Mouse (Mus musculus) liver, embryonic 14.5 days (tissue): ENCODE measurements around the gene Hebp1. TPM values are rescaled to one million over a fixed set of nuclear protein-coding genes. Genes with fewer than 3 reads are reported as not detected.

Experiments
- ATAC-seq: fragments of 200-750 bp; cut with Nextera tagmentation; 2 replicates; pipeline ENCODE4 v1.8.0; 2017; ENCODE audit warnings: moderate number of reproducible peaks, mild to moderate bottlenecking, moderate library complexity; ENCODE audit not compliant: insufficient read depth
- DNase-seq, 3 experiments: peaks; one replicate each; pipeline ENCODE4 v3.0.0-alpha.2; 2012 to 2013; ENCODE audit warnings: low read depth in 3 of 3, low spot score in 3 of 3
- H3K27ac ChIP-seq: fragments of 300-500 bp; sonication (generic); 2 replicates; pipeline ENCODE4 v1.5.1; 2014; ENCODE audit warnings: moderate library complexity, mild to moderate bottlenecking, control low read depth, inconsistent platforms
- H3K27me3 ChIP-seq: fragments of 300-500 bp; sonication (generic); 2 replicates; pipeline ENCODE4 v1.6.1; 2014; ENCODE audit warnings: mild to moderate bottlenecking, low read length, moderate library complexity; ENCODE audit not compliant: control insufficient read depth, insufficient read depth
- H3K36me3 ChIP-seq: fragments of 300-500 bp; sonication (generic); replicated peaks from 2 replicates; pipeline ENCODE4 v1.6.1; 2014; ENCODE audit warnings: low read depth; ENCODE audit not compliant: control insufficient read depth, insufficient read depth
- H3K4me1 ChIP-seq, 2 experiments: fragments of 200-500 bp in 1 of 2; fragments of 300-500 bp in 1 of 2; sonication (generic) in 1 of 2; replicated peaks; 2 replicates each; pipeline ENCODE4 v1.6.1; 2012 to 2014; ENCODE audit warnings: antibody characterized with exemption in 1 of 2, inconsistent platforms in 1 of 2, low read length in 1 of 2; ENCODE audit not compliant: control insufficient read depth in 2 of 2, insufficient read depth in 2 of 2
- H3K4me2 ChIP-seq: fragments of 300-500 bp; sonication (generic); 2 replicates; pipeline ENCODE4 v1.6.1; 2014; ENCODE audit warnings: low read depth, mild to moderate bottlenecking, control low read depth, moderate library complexity
- H3K4me3 ChIP-seq, 2 experiments: fragments of 200-500 bp in 1 of 2; fragments of 300-500 bp in 1 of 2; sonication (generic) in 1 of 2; 2 replicates each; pipeline ENCODE4 v1.5.1; 2012 to 2014; ENCODE audit warnings: low read depth in 2 of 2, low read length in 2 of 2, mild to moderate bottlenecking in 2 of 2, control low read depth in 1 of 2, inconsistent platforms in 1 of 2, moderate library complexity in 1 of 2; ENCODE audit not compliant: insufficient read depth in 1 of 2
- H3K9ac ChIP-seq: fragments of 300-500 bp; sonication (generic); replicated peaks from 2 replicates; pipeline ENCODE4 v1.6.1; 2014; ENCODE audit warnings: mild to moderate bottlenecking, control low read depth, moderate library complexity
- H3K9me3 ChIP-seq: fragments of 300-500 bp; sonication (generic); 2 replicates; pipeline ENCODE4 v1.6.1; 2016; ENCODE audit warnings: low read length, mixed read lengths; ENCODE audit not compliant: control insufficient read depth
- CTCF ChIP-seq: IDR thresholded peaks from 2 replicates; pipeline ENCODE4 v1.5.1; 2016; ENCODE audit warnings: antibody characterized with exemption, low read depth, control low read depth
- EP300 ChIP-seq: IDR thresholded peaks from 2 replicates; pipeline ENCODE4 v1.6.1; 2016; ENCODE audit warnings: antibody characterized with exemption, low read depth
- WGBS: fragments of 180-500 bp; shearing (Covaris S2); extraction: QIAGEN DNeasy Blood & Tissue Kit; methylation state at CpG from one replicate; pipeline ENCODE4 v1.1.7; 2014; ENCODE audit not compliant: insufficient replicate concordance; 5-methylcytosine and 5-hydroxymethylcytosine counted together
- polyA plus RNA-seq, 2 experiments: library from polyadenylated mRNA; depleted of rRNA in 1 of 2; stranded (reverse) in 1 of 2; unstranded in 1 of 2; fragments of >200 nt; fragmentation: Nextera tagmentation in 1 of 2; extraction: Ambion mirVana in 1 of 2; gene quantifications; 2 replicates each; pipeline versions ENCODE4 v1.2.1 to v1.2.3; 2012 to 2014

Hebp1 gene
- polyA plus RNA-seq, 2 experiments: 70.2 to 198 TPM

DNA sequence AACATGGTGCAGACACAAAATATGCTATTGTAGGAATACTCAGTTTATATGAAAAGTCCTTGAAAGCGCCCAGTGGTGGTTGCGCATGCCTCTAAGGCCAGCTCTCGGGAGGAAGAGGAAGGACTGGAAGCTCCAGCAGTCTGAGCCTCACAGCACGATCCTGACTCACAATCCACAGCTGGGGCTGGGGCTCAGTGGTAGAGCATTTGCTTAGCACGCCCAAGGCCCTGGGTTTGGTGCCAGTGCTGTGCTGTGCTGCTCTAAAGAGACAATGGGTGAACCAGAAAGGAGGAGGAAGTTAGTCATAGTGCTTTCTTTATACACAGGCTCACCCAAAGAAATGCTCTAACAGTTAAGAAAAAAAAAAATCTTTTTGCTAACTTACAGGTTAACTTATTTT, 44.1 kb downstream of the Hebp1 start:
- no peak for DNase-seq
- peaks cover 59% of the 10 kb centered on the region for H3K36me3 ChIP-seq
- ATAC-seq: no peak
- no peak overlapping the region for H3K4me3 ChIP-seq
- H3K9ac ChIP-seq: no peak overlapping the region
- TF ChIP-seq CTCF (no peak), EP300 (no peak)
- no peaks in the 10 kb centered on the region for H3K9me3 ChIP-seq
- WGBS: 86% methylated on average over 5 of the region's 5 CpGs
- H3K4me2 ChIP-seq: no peak overlapping the region
- no peaks in the 10 kb centered on the region for H3K27me3 ChIP-seq
- H3K4me1 ChIP-seq: peaks cover 0 to 15% of the 10 kb centered on the region in 2 experiments; a peak in 3 of 4 replicates
- H3K27ac ChIP-seq: no peak overlapping the region

DNA sequence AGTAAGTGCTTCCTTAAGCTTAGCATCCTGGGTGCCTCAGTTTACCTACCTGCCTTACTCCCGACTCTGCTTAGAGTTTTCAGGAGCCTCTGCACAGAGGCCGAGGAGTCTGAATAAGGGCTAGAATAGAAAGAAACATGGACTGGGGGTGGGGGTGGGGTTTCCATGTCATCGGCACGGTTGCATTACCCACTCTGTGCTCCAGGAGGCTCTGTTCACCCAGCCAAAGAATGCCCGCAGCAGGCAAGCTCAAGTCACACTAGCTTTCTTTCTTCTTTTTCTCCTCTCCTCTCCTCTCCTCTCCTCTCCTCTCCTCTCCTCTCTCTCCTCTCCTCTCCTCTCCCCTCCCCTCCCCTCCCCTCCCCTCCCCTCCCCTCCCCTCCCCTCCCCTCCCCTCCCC, 47.5 kb downstream of the Hebp1 start:
- peak; percentile 42; the same call in 1 of the 2 replicates for ATAC-seq
- H3K36me3 ChIP-seq: peaks cover 92% of the 10 kb centered on the region

DNA sequence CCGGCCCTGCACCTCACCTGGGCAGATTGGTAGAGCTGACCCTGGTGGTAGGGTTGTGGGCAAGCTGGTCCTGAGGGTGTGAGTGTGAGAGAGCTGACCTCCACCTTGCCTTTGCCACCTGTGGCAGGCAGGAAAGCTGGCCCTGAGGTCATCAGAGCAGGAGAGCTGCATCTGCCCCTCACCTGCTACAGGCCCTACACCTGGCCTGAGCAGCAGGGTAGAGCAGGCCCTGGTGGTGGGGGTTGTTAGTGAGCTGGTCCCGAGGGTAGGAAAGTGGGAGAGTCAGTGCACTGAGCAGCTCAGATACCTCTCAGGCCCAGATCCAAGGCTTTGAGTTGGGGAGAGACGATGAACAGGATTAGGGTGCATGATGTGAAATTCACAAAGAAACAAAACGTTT, 48.1 kb downstream of the Hebp1 start:
- Histone ChIP-seq H3K4me3 (no peak overlapping the region), H3K27ac (no peak overlapping the region), H3K27me3 (no peaks in the 10 kb centered on the region), H3K4me2 (no peak overlapping the region), H3K9ac (no peak overlapping the region), H3K9me3 (no peaks in the 10 kb centered on the region), H3K36me3 (peaks cover 92% of the 10 kb centered on the region), H3K4me1 (no peaks in the 10 kb centered on the region)
- ATAC-seq (no peak), DNase-seq (no peak)
- 84% methylated on average over 4 of the region's 4 CpGs for WGBS
- TF ChIP-seq CTCF (peak; percentile 23; the same call in 1 of the 2 replicates), EP300 (no peak)

More for the DNA sequence above, 47.5 kb downstream of the Hebp1 start:
- 26% methylated on average over 5 of the region's 5 CpGs for WGBS
- H3K27me3 ChIP-seq: no peaks in the 10 kb centered on the region
- H3K4me2 ChIP-seq: no peak overlapping the region
- no peak overlapping the region for H3K27ac ChIP-seq
- no peak overlapping the region for H3K4me3 ChIP-seq
- H3K9me3 ChIP-seq: no peaks in the 10 kb centered on the region
- H3K9ac ChIP-seq: no peak overlapping the region
- TF ChIP-seq EP300 (no peak), CTCF (peak; percentile 84)
- peak in 1 of 3 experiments; percentile 50 for DNase-seq
- no peaks in the 10 kb centered on the region for H3K4me1 ChIP-seq

DNA sequence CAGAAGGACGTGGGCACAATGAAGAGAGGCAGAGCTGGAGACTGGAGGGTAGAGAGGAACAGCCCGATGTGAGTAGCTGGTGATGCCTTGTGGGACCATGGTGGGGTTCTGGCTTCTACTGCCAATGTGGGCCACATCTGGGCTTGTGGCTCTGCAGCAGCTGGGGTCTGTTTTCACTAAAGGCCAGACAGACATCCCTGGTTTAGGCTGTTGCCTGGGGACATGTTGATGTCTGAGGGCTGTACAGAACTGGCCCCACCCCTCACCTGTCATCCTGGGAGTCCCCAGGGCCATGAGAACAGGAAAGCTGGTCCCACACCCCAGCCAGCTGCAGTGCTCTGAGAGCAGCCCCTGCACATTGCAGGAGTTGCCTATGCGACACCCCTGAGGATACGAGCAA, 48.6 kb downstream of the Hebp1 start:
- TF ChIP-seq CTCF: no peak
- Histone ChIP-seq H3K9ac (no peak overlapping the region), H3K4me2 (no peak overlapping the region), H3K4me3 (no peak overlapping the region), H3K9me3 (no peaks in the 10 kb centered on the region), H3K27ac (no peak overlapping the region), H3K4me1 (no peaks in the 10 kb centered on the region), H3K27me3 (no peaks in the 10 kb centered on the region), H3K36me3 (peaks cover 92% of the 10 kb centered on the region)
- DNase-seq: no peak
- ATAC-seq: 0 out of 2 replicates have a peak, but pooled peaks have one; percentile 9
- WGBS: 81% methylated on average over 4 of the region's 4 CpGs

DNA sequence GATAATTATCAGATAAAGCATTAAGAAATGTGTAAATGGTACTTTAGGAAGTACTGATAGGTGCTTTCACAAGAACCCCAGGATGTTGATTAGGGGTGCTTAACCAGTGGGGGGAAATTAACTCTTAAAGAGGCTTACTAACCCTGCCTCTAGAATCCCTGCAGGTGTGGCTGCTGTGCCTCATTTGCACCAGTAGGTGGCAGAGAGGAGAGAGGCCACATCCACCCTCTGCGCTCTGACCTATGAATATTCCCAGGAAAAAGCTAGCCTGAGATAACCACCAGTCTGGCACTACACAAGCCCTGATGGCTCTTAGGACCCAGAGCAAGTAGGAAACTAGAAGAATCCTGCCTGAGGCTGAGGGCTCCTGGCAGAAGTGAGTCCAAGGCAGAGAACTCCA, 49.3 kb downstream of the Hebp1 start:
- ATAC-seq (0 out of 2 replicates have a peak, but pooled peaks have one; percentile 10), DNase-seq (no peak)
- TF ChIP-seq CTCF: peak; percentile 91
- no peak for TF ChIP-seq EP300
- H3K27me3 ChIP-seq: no peaks in the 10 kb centered on the region
- H3K36me3 ChIP-seq: peaks cover 93% of the 10 kb centered on the region
- H3K27ac ChIP-seq: no peak overlapping the region
- H3K4me1 ChIP-seq: no peaks in the 10 kb centered on the region
- H3K9me3 ChIP-seq: no peaks in the 10 kb centered on the region
- 59% methylated on average over 1 of the region's 1 CpGs for WGBS
- H3K4me2 ChIP-seq: no peak overlapping the region
- H3K9ac ChIP-seq: no peak overlapping the region
- no peak overlapping the region for H3K4me3 ChIP-seq
